Mouse (Mus musculus) small intestine, adult 2 months (tissue): ENCODE results near the gene Pabpc4.

Source experiments
- CTCF ChIP-seq: fragments of 200-500 bp; IDR thresholded peaks from 2 replicates; pipeline ENCODE4 v1.5.1; 2012; ENCODE audit warnings: low read depth, mild to moderate bottlenecking, control low read depth, inconsistent platforms, low read length, moderate library complexity, mixed read lengths; ENCODE audit not compliant: insufficient replicate concordance, insufficient read length; ENCODE audit errors: extremely low read depth
- POLR2A ChIP-seq: fragments of 200-500 bp; IDR thresholded peaks from 2 replicates; pipeline ENCODE4 v1.6.1; 2012; ENCODE audit warnings: low read depth, mild to moderate bottlenecking, control low read depth, inconsistent platforms, low read length, moderate library complexity

GRCm38 (mm10) chr4:123342091-123342641 lies 80.0 kb downstream of the Pabpc4 start:
- no peak for TF ChIP-seq CTCF
- TF ChIP-seq POLR2A: no peak
